ENCODE assay signal across 11 mouse cellular contexts in genomic region chr5:99585166-99585898, GRCm38 (mm10).
DNase-seq lines count a peak whose midpoint lies in the region; ATAC-seq and TF ChIP-seq lines count a peak whose summit lies in the region.
"Had no signal": no experiment of that assay in that cellular context is flagged by ENCODE, and none has a peak within 500 bp of the region (broad histone marks: within the 10 kb centered on the region; RNA-seq: fewer than 3 reads in every experiment).

No protein-coding gene starts in this region.

- 71% methylated on average over 5 of the region's 5 CpGs for WGBS in heart, embryonic 12.5 days
- WGBS in lung, postnatal 0 days, result 46% methylated on average over 5 of the region's 5 CpGs
- WGBS in kidney, embryonic 15.5 days, result 77% methylated on average over 5 of the region's 5 CpGs

- no peak overlapping the region for H3K9ac ChIP-seq in heart, embryonic 12.5 days
- no peak overlapping the region for H3K9ac ChIP-seq in lung, postnatal 0 days (replicated peaks; ENCODE audit: low read depth)
- H3K9ac ChIP-seq in kidney, embryonic 15.5 days, result no peak overlapping the region
- H3K9ac ChIP-seq: liver, embryonic 14.5 days had no signal

- no peak overlapping the region for H3K4me2 ChIP-seq in heart, embryonic 12.5 days
- H3K4me2 ChIP-seq in lung, postnatal 0 days (replicated peaks; ENCODE audit: low read depth, low read length), result no peak overlapping the region
- H3K4me2 ChIP-seq in kidney, embryonic 15.5 days, result no peak overlapping the region

- peaks cover 5% of the 10 kb centered on the region for H3K4me1 ChIP-seq in heart, embryonic 12.5 days (replicated peaks)
- no peaks in the 10 kb centered on the region for H3K4me1 ChIP-seq in lung, postnatal 0 days (ENCODE audit: insufficient read depth, low read depth, low read length)
- H3K4me1 ChIP-seq in kidney, embryonic 15.5 days, result no peaks in the 10 kb centered on the region

- TF ChIP-seq CTCF in lung, postnatal 0 days (IDR thresholded peaks at IDR 0.05), result no peak

- no peak for ATAC-seq in heart, embryonic 12.5 days (ENCODE audit: insufficient number of reproducible peaks, low FRiP score)
- no peak for ATAC-seq in lung, postnatal 0 days
- no peak for ATAC-seq in kidney, embryonic 15.5 days (replicated peaks; ENCODE audit: low FRiP score)
- ATAC-seq: CD4-positive, CD25-positive, alpha-beta regulatory T cell, adult 4 months had no signal

- no peak overlapping the region for H3K27ac ChIP-seq in heart, embryonic 12.5 days (ENCODE audit: poor library complexity, severe bottlenecking)
- H3K27ac ChIP-seq in lung, postnatal 0 days (ENCODE audit: low read length), result no peak overlapping the region
- no peak overlapping the region for H3K27ac ChIP-seq in kidney, embryonic 15.5 days
- H3K27ac ChIP-seq: liver, embryonic 14.5 days had no signal

- DNase-seq in heart, adult 18-20 months, result peak; percentile 12 to 21
- DNase-seq in lung, postnatal 0 days (ENCODE audit: low spot score), result peak; percentile 9
- DNase-seq in lung, postnatal 4 days, result no peak
- DNase-seq in cerebellum, adult 11-12 months, result peak; percentile 23
- peak; percentile 34 for DNase-seq in lung, postnatal 14 days
- DNase-seq: gastrocnemius, postnatal 14 days; kidney, postnatal 36 days had no signal

- TF ChIP-seq EP300 in lung, postnatal 0 days (IDR thresholded peaks at IDR 0.05), result no peak

- no peaks in the 10 kb centered on the region for H3K9me3 ChIP-seq in heart, embryonic 12.5 days (replicated peaks)
- H3K9me3 ChIP-seq in lung, postnatal 0 days (ENCODE audit: low read length), result no peaks in the 10 kb centered on the region
- no peaks in the 10 kb centered on the region for H3K9me3 ChIP-seq in kidney, embryonic 15.5 days (replicated peaks)

- H3K27me3 ChIP-seq in heart, embryonic 12.5 days (replicated peaks), result no peaks in the 10 kb centered on the region
- no peaks in the 10 kb centered on the region for H3K27me3 ChIP-seq in lung, postnatal 0 days (replicated peaks; ENCODE audit: insufficient read depth, low read length)
- H3K27me3 ChIP-seq in kidney, embryonic 15.5 days, result 0 out of 2 replicates have a peak, but pooled peaks cover 1% of the 10 kb centered on the region

- no peak overlapping the region for H3K4me3 ChIP-seq in heart, embryonic 12.5 days
- no peak overlapping the region for H3K4me3 ChIP-seq in lung, postnatal 0 days (ENCODE audit: low read depth, low read length)
- H3K4me3 ChIP-seq in kidney, embryonic 15.5 days (replicated peaks), result no peak overlapping the region

- no peaks in the 10 kb centered on the region for H3K36me3 ChIP-seq in heart, embryonic 12.5 days
- no peaks in the 10 kb centered on the region for H3K36me3 ChIP-seq in lung, postnatal 0 days (ENCODE audit: insufficient read depth, low read length)
- H3K36me3 ChIP-seq in kidney, embryonic 15.5 days, result no peaks in the 10 kb centered on the region

Comparison
In these comparisons a context has a peak if more than half of its experiments do, and no peak if none do; other contexts are left out.
1. DNase-seq: peak in heart, adult 18-20 months (2 of 2), lung, postnatal 0 days (single experiment), cerebellum, adult 11-12 months (single experiment) and lung, postnatal 14 days (single experiment); none in lung, postnatal 4 days (0 of 2).